Mouse (Mus musculus) neural tube, embryonic 15.5 days (tissue): ENCODE measurements around the gene Nckipsd. TPM values are rescaled to one million over a fixed set of nuclear protein-coding genes. Genes with fewer than 3 reads are reported as not detected.

Experiments
- ATAC-seq: fragments of 200-750 bp; cut with Nextera tagmentation; 2 replicates; pipeline ENCODE4 v1.8.0; 2017; ENCODE audit warnings: mild to moderate bottlenecking, moderate TSS enrichment, moderate library complexity; ENCODE audit not compliant: low FRiP score
- H3K27ac ChIP-seq: fragments of 300-500 bp; sonication (generic); replicated peaks from 2 replicates; pipeline ENCODE4 v1.5.1; 2015; ENCODE audit warnings: mild to moderate bottlenecking, inconsistent platforms
- H3K27me3 ChIP-seq: fragments of 300-500 bp; sonication (generic); replicated peaks from 2 replicates; pipeline ENCODE4 v1.6.1; 2015; ENCODE audit warnings: inconsistent platforms
- H3K36me3 ChIP-seq: fragments of 300-500 bp; sonication (generic); 2 replicates; pipeline ENCODE4 v1.6.1; 2015; ENCODE audit warnings: inconsistent platforms
- H3K4me1 ChIP-seq: fragments of 300-500 bp; sonication (generic); 2 replicates; pipeline ENCODE4 v1.6.1; 2015; ENCODE audit warnings: inconsistent platforms
- H3K4me2 ChIP-seq: fragments of 300-500 bp; sonication (generic); 2 replicates; pipeline ENCODE4 v1.6.1; 2015; ENCODE audit warnings: inconsistent platforms, mild to moderate bottlenecking, moderate library complexity
- H3K4me3 ChIP-seq: fragments of 300-500 bp; sonication (generic); replicated peaks from 2 replicates; pipeline ENCODE4 v1.5.1; 2015; ENCODE audit warnings: mild to moderate bottlenecking, inconsistent platforms
- H3K9ac ChIP-seq: fragments of 300-500 bp; sonication (generic); replicated peaks from 2 replicates; pipeline ENCODE4 v1.6.1; 2015; ENCODE audit warnings: mild to moderate bottlenecking, inconsistent platforms
- H3K9me3 ChIP-seq: fragments of 300-500 bp; sonication (generic); replicated peaks from 2 replicates; pipeline ENCODE4 v1.6.1; 2016; ENCODE audit warnings: inconsistent platforms
- WGBS: fragments of 180-500 bp; shearing (Covaris S2); methylation state at CpG from one replicate; pipeline ENCODE4 v1.1.7; 2015; ENCODE audit warnings: mixed read lengths; 5-methylcytosine and 5-hydroxymethylcytosine counted together
- polyA plus RNA-seq: library from polyadenylated mRNA; unstranded; fragments of >200 nt; fragmentation: Nextera tagmentation; extraction: Ambion mirVana; gene quantifications from 2 replicates; pipeline ENCODE4 v1.2.1, GENCODE M21; 2015

Gene Nckipsd
- polyA plus RNA-seq, 1 experiment from 2014 or later, result 40.0 TPM

DNA sequence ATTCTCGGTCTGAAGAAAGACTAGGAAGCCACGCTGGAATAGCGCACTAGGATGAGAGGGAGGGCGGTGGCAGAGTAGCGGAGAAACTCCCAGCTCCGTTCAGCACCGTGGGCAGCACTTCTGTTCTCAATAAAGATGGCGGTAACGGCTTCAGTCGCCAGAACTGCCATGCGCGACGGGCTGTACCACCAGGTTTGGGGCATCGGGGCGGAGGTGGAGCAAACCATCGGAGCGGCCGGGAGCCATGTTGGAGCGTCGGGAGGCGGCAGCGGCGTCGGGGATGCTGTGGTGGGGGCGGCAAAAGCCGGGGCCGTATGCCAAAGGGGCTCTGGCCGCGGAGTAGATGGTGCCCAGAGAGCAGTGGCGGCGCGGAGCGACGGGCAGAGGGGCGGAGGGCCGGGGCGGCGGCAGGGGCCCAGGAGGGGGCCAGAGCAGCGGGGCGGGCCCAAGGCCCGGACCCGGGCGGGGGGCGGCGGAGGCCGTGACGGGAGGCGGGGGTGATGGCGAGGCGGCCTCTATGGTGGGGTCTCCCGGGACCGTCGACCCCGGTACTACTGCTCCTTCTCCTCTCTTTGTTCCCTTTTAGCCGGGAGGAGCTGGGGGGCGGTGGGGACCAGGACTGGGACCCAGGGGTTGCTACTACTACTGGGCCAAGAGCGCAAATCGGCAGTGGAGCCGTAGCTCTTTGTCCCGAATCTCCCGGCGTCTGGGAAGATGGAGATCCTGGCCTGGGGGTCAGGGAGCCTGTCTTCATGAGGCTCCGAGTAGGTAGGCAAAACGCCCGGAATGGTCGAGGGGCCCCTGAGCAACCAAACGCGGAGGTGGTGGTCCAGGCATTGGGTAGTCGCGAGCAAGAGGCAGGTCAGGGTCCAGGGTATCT, 17.9 kb downstream of the Nckipsd start, which contains the start of gene Celsr3:
Celsr3 (plus strand) TSS at position 501 of the 880 bp plus-strand sequence.
- Histone ChIP-seq H3K27ac (peak within 1 kb of the TSS; percentile 89), H3K9ac (peak within 1 kb of the TSS; percentile 81), H3K4me1 (peaks cover 57% of the 10 kb centered on the region), H3K9me3 (no peaks in the 10 kb centered on the region), H3K4me2 (peak within 1 kb of the TSS; percentile 92), H3K4me3 (peak within 1 kb of the TSS; percentile 61), H3K27me3 (peaks cover 22% of the 10 kb centered on the region), H3K36me3 (peaks cover 28% of the 10 kb centered on the region)
- peak; percentile 73 for ATAC-seq
- 1% methylated on average over 67 of the region's 70 CpGs for WGBS

DNA sequence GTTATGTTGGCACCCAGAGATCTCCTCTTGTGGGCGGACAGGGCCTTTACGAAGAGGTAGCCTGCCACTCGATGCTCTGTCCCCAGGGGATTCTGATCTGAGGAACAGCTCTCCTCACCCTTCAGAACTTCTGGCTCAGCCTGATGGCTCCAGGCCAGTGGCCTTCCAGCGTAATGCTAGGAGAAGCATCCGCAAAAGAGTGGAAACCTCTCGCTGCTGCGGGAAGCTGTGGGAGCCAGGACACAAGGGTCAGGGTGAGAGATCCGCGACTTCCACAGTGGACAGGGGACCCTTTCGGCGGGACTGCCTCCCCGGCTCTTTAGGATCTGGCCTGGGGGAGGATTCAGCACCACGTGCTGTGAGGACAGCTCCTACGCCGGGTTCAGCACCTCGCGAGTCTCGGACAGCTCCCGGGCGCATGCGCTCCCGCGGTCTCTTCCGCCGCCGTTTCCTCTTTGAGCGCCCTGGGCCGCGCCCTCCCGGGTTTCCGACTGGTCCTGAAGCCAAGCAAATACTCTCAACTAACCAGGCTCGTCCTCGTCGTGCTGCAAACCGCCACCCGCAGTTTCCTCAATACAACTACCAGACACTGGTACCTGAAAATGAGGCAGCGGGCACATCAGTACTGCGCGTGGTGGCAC, 18.7 kb downstream of the Nckipsd start:
- Histone ChIP-seq H3K27ac (peak overlapping the region; percentile 89), H3K4me2 (peak overlapping the region; percentile 92), H3K9ac (peak overlapping the region; percentile 81), H3K27me3 (peaks cover 22% of the 10 kb centered on the region), H3K4me3 (peak overlapping the region; percentile 61), H3K4me1 (peaks cover 65% of the 10 kb centered on the region), H3K36me3 (peaks cover 31% of the 10 kb centered on the region), H3K9me3 (no peaks in the 10 kb centered on the region)
- no peak for ATAC-seq
- WGBS, result under 1% methylated on average over 39 of the region's 39 CpGs

GRCm38 (mm10) chr9:108827454-108827853, 19.3 kb downstream of the Nckipsd start:
- no peak for ATAC-seq
- WGBS, result 14% methylated on average over 34 of the region's 34 CpGs

DNA sequence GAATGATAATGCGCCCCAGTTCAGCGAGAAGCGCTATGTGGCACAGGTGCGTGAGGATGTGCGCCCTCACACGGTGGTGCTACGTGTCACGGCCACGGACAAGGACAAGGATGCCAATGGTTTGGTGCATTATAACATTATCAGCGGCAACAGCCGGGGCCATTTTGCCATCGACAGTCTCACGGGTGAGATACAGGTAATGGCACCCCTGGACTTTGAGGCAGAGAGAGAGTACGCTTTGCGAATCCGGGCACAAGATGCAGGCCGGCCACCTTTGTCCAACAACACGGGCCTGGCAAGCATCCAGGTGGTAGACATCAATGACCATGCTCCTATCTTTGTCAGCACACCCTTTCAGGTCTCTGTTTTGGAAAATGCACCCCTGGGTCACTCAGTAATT, 19.7 kb downstream of the Nckipsd start:
- 68% methylated on average over 18 of the region's 18 CpGs for WGBS
- Histone ChIP-seq H3K4me2 (peak overlapping the region; percentile 92), H3K36me3 (peaks cover 37% of the 10 kb centered on the region), H3K9ac (peak overlapping the region; percentile 81; the same call in 1 of the 2 replicates), H3K27ac (no peak overlapping the region), H3K4me1 (peaks cover 76% of the 10 kb centered on the region), H3K9me3 (no peaks in the 10 kb centered on the region), H3K27me3 (peaks cover 22% of the 10 kb centered on the region), H3K4me3 (peak overlapping the region; percentile 61)
- ATAC-seq, result no peak

More at GRCm38 (mm10) chr9:108827454-108827853, 19.3 kb downstream of the Nckipsd start:
- Histone ChIP-seq H3K9ac (peak overlapping the region; percentile 81), H3K27me3 (peaks cover 22% of the 10 kb centered on the region), H3K4me3 (peak overlapping the region; percentile 61), H3K4me1 (peaks cover 71% of the 10 kb centered on the region), H3K9me3 (no peaks in the 10 kb centered on the region), H3K4me2 (peak overlapping the region; percentile 92), H3K36me3 (peaks cover 33% of the 10 kb centered on the region), H3K27ac (peak overlapping the region; percentile 89)

DNA sequence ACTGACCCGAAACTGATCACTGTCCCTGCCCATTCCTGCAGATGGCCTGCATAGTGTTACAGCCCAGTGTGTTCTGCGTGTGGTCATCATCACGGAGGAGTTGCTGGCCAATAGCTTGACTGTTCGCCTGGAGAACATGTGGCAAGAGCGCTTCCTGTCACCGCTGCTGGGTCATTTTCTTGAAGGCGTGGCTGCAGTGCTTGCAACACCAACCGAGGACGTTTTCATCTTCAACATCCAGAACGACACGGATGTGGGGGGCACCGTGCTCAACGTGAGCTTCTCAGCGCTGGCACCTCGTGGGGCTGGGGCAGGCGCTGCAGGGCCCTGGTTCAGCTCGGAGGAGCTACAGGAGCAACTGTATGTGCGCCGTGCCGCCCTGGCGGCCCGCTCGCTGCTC, 23.5 kb downstream of the Nckipsd start:
- Histone ChIP-seq H3K27ac (no peak overlapping the region), H3K36me3 (peaks cover 72% of the 10 kb centered on the region), H3K27me3 (peaks cover 22% of the 10 kb centered on the region), H3K9me3 (no peaks in the 10 kb centered on the region), H3K4me3 (peak overlapping the region; percentile 33), H3K4me2 (peak overlapping the region; percentile 63), H3K4me1 (peaks cover 55% of the 10 kb centered on the region), H3K9ac (0 out of 2 replicates have a peak overlapping the region, but pooled peaks have one; percentile 23)
- ATAC-seq, result no peak
- 7% methylated on average over 23 of the region's 23 CpGs for WGBS

GRCm38 (mm10) chr9:108832390-108833108, 24.4 kb downstream of the Nckipsd start:
- Histone ChIP-seq H3K27ac (no peak overlapping the region), H3K36me3 (peaks cover 81% of the 10 kb centered on the region), H3K4me3 (peak overlapping the region; percentile 33), H3K4me1 (peaks cover 45% of the 10 kb centered on the region), H3K9ac (no peak overlapping the region), H3K27me3 (peaks cover 22% of the 10 kb centered on the region), H3K4me2 (peak overlapping the region; percentile 63), H3K9me3 (no peaks in the 10 kb centered on the region)
- ATAC-seq, result peak; percentile 93
- WGBS, result 7% methylated on average over 45 of the region's 46 CpGs

DNA sequence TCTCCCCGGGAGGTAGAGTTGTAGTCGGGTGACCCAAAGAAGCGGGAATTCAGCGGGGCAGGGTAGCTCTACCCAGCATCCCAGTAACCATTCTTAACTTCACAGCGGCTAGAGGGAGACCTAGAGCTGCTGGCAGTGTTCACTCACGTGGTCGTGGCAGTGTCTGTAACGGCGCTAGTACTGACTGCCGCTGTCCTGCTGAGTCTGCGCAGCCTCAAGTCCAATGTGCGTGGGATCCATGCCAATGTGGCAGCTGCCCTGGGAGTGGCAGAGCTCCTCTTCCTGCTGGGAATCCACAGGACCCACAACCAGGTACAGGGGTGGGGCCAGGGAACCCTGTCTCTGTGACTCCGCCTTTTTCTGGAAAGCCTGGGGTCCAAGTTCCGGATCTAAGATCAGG, 34.8 kb downstream of the Nckipsd start:
- no peak overlapping the region for H3K4me3 ChIP-seq
- 19% methylated on average over 14 of the region's 14 CpGs for WGBS
- H3K9ac ChIP-seq, result no peak overlapping the region
- peaks cover 96% of the 10 kb centered on the region for H3K36me3 ChIP-seq
- H3K4me1 ChIP-seq, result no peaks in the 10 kb centered on the region
- 0 out of 2 replicates have a peak overlapping the region, but pooled peaks have one; percentile 9 for H3K4me2 ChIP-seq
- H3K27me3 ChIP-seq, result no peaks in the 10 kb centered on the region
- no peak overlapping the region for H3K27ac ChIP-seq
- no peaks in the 10 kb centered on the region for H3K9me3 ChIP-seq
- no peak for ATAC-seq

DNA sequence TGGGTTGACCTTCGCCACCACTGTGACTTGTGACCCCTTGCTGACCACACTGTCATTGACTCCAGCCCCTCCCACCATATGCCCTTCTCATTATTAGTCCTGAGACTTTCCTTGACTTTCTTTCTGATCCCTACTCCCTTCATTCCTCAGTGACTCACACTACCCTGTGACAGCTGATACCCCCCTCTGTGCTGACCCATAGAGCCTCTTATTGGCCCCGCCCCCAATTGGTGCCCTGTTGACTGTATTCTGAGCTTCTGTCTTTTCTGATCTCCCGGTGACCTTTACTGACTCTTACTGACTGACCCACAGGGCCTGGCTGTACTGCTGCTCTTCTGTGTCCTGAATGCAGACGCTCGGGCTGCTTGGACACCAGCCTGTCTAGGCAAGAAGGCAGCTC, 37.2 kb downstream of the Nckipsd start:
- Histone ChIP-seq H3K9ac (no peak overlapping the region), H3K4me3 (no peak overlapping the region), H3K4me1 (0 out of 2 replicates have a peak, but pooled peaks cover 2% of the 10 kb centered on the region), H3K4me2 (no peak overlapping the region), H3K36me3 (peaks cover 96% of the 10 kb centered on the region), H3K27me3 (no peaks in the 10 kb centered on the region), H3K27ac (no peak overlapping the region), H3K9me3 (no peaks in the 10 kb centered on the region)
- ATAC-seq, result no peak
- WGBS, result 68% methylated on average over 5 of the region's 5 CpGs

- WGBS, result 91% methylated on average over 4 of the region's 4 CpGs
- ATAC-seq, result no peak
- H3K27ac ChIP-seq, result no peak overlapping the region
- H3K27me3 ChIP-seq, result no peaks in the 10 kb centered on the region
- no peak overlapping the region for H3K4me2 ChIP-seq
- 0 out of 2 replicates have a peak, but pooled peaks cover 2% of the 10 kb centered on the region for H3K4me1 ChIP-seq
- H3K4me3 ChIP-seq, result no peak overlapping the region
- no peaks in the 10 kb centered on the region for H3K9me3 ChIP-seq
- peaks cover 86% of the 10 kb centered on the region for H3K36me3 ChIP-seq
- H3K9ac ChIP-seq, result no peak overlapping the region
These were observed 39.2 kb downstream of the Nckipsd start for GRCm38 (mm10) chr9:108847374-108847773.

DNA sequence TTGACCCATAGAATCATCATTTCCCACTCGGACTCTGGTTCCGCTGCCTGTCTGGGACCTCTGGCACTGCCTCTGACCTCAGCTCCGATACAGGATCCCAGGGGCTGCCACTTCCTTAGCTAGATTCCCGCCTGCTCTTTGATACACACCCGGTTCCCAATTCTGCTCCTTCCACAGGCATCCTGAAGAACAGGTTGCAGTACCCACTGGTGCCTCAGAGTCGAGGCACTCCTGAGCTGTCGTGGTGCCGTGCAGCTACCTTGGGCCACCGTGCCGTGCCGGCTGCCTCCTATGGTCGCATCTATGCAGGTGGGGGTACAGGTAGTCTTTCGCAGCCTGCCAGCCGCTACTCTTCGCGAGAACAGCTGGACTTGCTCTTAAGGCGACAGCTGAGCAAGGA, 40.3 kb downstream of the Nckipsd start:
- H3K4me2 ChIP-seq, result no peak overlapping the region
- H3K27ac ChIP-seq, result no peak overlapping the region
- ATAC-seq, result no peak
- peaks cover 7% of the 10 kb centered on the region for H3K4me1 ChIP-seq
- no peak overlapping the region for H3K9ac ChIP-seq
- 85% methylated on average over 17 of the region's 17 CpGs for WGBS
- peaks cover 75% of the 10 kb centered on the region for H3K36me3 ChIP-seq
- no peaks in the 10 kb centered on the region for H3K27me3 ChIP-seq
- H3K9me3 ChIP-seq, result no peaks in the 10 kb centered on the region
- no peak overlapping the region for H3K4me3 ChIP-seq

GRCm38 (mm10) chr9:108852976-108853375, 44.8 kb downstream of the Nckipsd start, which contains the start of gene Slc26a6:
Slc26a6 (plus strand) TSS chr9:108853283.
- Histone ChIP-seq H3K36me3 (peaks cover 40% of the 10 kb centered on the region), H3K4me3 (peak within 1 kb of the TSS; percentile 83), H3K9me3 (no peaks in the 10 kb centered on the region), H3K27ac (peak within 1 kb of the TSS; percentile 86), H3K9ac (peak within 1 kb of the TSS; percentile 68), H3K4me2 (peak within 1 kb of the TSS; percentile 78), H3K4me1 (peaks cover 21% of the 10 kb centered on the region), H3K27me3 (0 out of 2 replicates have a peak, but pooled peaks cover 4% of the 10 kb centered on the region)
- WGBS, result 88% methylated on average over 3 of the region's 3 CpGs
- ATAC-seq, result no peak
